Mouse (Mus musculus) layer of hippocampus, adult 8-10 months (tissue): ENCODE results near the gene Fem1a. TPM values are rescaled to one million over a fixed set of nuclear protein-coding genes. Genes with fewer than 3 reads are reported as not detected.
A peak's percentile ranks its signal among the peaks of the same experiment; 100 is the strongest.

Experiments
- DNase-seq, 2 experiments: peaks; one replicate each; pipeline ENCODE4 v3.0.0; 2022; ENCODE audit warnings: low spot score in 2 of 2
- total RNA-seq, 4 experiments: library from RNA; stranded (reverse); gene quantifications; 2 replicates each; pipeline ENCODE4 v1.2.4; 2022

Fem1a gene
- total RNA-seq, 4 experiments from 2014 or later: 32.7 to 36.0 (median 35.1) TPM

- DNase-seq: no peak
These were observed 21.7 kb downstream of the Fem1a start for GRCm38 (mm10) chr17:56278340-56278739.

GRCm38 (mm10) chr17:56279481-56280155 is 23.0 kb downstream of the Fem1a start:
- no peak for DNase-seq

- DNase-seq: no peak
These were observed 24.6 kb downstream of the Fem1a start for GRCm38 (mm10) chr17:56281193-56281592.

- DNase-seq: peak in 1 of 2 experiments; percentile 69
These were observed 26.2 kb downstream of the Fem1a start for GRCm38 (mm10) chr17:56282802-56283201.

- peak in 1 of 2 experiments; percentile 45 for DNase-seq
These were observed 26.7 kb downstream of the Fem1a start for GRCm38 (mm10) chr17:56283316-56283715.

GRCm38 (mm10) chr17:56285995-56286394 is 29.4 kb downstream of the Fem1a start:
- no peak for DNase-seq

GRCm38 (mm10) chr17:56287830-56288229 is 31.2 kb downstream of the Fem1a start:
- no peak for DNase-seq

GRCm38 (mm10) chr17:56288866-56289265 is 32.3 kb downstream of the Fem1a start:
- no peak for DNase-seq

- DNase-seq: no peak
These were observed 33.0 kb downstream of the Fem1a start for GRCm38 (mm10) chr17:56289371-56290331.

GRCm38 (mm10) chr17:56290388-56291170 is 34.0 kb downstream of the Fem1a start:
- peak; percentile 52 to 76 for DNase-seq

- peak; percentile 71 for DNase-seq
These were observed 34.5 kb downstream of the Fem1a start for GRCm38 (mm10) chr17:56291171-56291511.

- no peak for DNase-seq
These were observed 35.3 kb downstream of the Fem1a start for GRCm38 (mm10) chr17:56291826-56292475.

GRCm38 (mm10) chr17:56292531-56293222 is 36.1 kb downstream of the Fem1a start, which contains the start of gene Plin3:
Gene Plin3 (minus strand): TSS chr17:56292873.
- DNase-seq: no peak

GRCm38 (mm10) chr17:56293291-56293690 is 36.7 kb downstream of the Fem1a start:
- no peak for DNase-seq

- peak in 1 of 2 experiments; percentile 57 for DNase-seq
These were observed 37.6 kb downstream of the Fem1a start for GRCm38 (mm10) chr17:56294241-56294640.

GRCm38 (mm10) chr17:56296201-56296600 is 39.6 kb downstream of the Fem1a start:
- DNase-seq: no peak

GRCm38 (mm10) chr17:56298238-56298637 is 41.6 kb downstream of the Fem1a start:
- DNase-seq: no peak

GRCm38 (mm10) chr17:56300186-56300585 is 43.6 kb downstream of the Fem1a start, which contains the start of gene Arrdc5:
Gene Arrdc5 (minus strand): TSS chr17:56300286.
- no peak for DNase-seq

GRCm38 (mm10) chr17:56302363-56302996 is 45.9 kb downstream of the Fem1a start:
- DNase-seq: no peak
